Mouse (Mus musculus) adrenal gland, postnatal 36 days (tissue): ENCODE results near the gene Hgfac. TPM values are rescaled to one million over a fixed set of nuclear protein-coding genes. Genes with fewer than 3 reads are reported as not detected.

Experiments used
- DNase-seq, 2 experiments: peaks; one replicate each; pipeline ENCODE4 v3.0.0; 2021; ENCODE audit warnings: mixed read lengths in 1 of 2
- long read RNA-seq, 2 experiments: library from polyadenylated mRNA; stranded (forward); transcript quantifications; one replicate each; pipeline ENCODE4 v2.0.0; 2021; ENCODE audit warnings: borderline sequencing depth in 2 of 2
- total RNA-seq, 2 experiments: library from RNA; stranded (reverse); gene quantifications; 2 replicates each; pipeline ENCODE4 v1.2.3; 2021

The Hgfac gene
- 1 to 10 TPM in 1 of 2 experiments, under 1 TPM in 1; 0.96 to 1.2 TPM for total RNA-seq
- long read RNA-seq, experiment 1 = 0 reads
- long read RNA-seq, experiment 2, partial matches to known transcripts = 0 of 2 reads
- long read RNA-seq, experiment 2, other reads (novel, unspliced or antisense) = 1 of 2 reads

DNA sequence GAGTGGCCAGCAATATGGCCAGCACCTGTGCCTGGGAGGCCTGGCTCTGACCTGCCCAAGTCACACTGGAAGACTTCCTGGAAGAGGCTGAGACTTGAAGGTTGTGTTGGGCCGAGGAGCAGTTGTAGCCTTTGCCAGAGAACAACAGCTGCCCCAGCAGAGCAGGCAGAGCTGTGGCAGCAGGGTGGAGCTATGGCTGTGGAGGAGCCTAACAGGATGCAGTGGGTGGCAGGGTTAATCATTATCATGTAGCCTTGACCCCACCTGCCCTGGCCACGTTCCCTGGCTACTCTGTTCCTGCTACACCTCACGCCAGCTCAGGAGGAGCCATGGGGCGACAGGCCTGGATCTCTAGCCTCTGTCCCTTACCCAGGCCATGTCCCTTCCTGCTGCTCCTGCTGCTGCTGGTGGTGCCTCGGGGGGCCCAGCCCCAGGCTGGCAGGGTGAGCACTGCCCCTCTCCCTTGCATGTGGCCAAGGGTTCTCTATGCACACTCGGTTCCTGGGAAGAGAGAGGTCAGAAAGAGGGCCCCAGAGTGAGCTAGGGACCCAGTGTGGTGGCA, at the start of gene Hgfac:
Gene Hgfac, plus strand, starts transcription at position 242 of the 562 bp plus-strand sequence.
- peak in 1 of 2 experiments; percentile 42 for DNase-seq

DNA sequence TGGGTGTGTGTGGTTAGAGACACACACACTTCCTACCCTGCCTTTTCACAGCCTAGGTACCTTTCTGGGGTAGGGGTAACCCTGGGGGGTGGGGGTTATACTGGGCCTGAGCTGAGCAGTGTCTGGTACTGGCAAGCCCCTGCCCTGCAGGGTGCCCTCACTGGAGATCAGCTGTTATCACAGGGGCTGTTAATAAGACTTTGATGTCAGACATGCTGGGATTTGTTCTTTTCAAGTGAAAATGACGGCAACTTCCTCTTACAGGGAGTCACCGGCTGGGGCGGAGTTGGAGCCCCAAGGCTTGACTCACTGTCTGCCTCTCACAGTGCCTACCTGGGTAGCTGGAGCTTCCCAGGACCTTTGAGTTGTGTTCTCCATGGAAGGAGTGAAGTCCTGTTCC, 42.6 kb upstream of the Hgfac start:
- no peak for DNase-seq

DNA sequence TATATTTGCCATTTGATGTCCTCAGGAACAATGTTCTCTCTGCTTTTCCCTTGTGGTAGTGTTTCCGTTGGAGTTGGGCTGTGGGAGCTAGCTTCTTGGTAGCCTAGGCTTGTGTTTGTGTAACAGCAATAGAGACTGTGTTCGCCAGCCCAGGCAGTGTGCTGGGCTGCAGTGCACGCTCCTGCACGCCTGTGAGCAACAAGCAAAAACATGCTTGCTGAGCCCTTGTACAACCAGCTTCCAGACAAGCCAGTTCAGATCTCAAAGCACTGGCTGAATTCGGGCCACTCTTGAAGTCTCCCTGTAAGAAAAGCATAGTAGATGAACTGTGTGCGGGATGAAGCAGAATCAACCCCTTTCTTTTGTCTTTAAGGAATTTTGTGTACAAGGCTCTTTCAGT, 42.0 kb upstream of the Hgfac start:
- DNase-seq = no peak

DNA sequence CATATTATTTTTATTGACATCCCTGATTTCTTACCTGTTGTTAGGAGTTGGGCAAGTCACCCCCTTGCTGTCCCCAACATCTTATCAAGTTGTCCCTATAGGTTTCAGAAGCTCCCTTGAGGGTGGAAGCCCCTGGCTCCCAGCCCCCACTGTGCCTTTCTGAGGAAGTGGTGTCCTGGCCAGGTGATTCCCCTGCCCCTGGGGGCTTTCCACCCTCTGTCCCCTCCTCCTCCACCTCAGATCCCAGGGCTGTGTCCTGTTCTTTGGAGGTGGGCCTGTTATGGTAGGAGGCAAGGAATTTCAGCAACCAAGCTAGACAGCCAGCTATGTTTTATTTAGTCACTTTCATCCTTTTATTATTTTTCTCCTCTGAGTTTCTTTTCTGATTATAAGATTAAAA, 41.0 kb upstream of the Hgfac start:
- DNase-seq = no peak

DNA sequence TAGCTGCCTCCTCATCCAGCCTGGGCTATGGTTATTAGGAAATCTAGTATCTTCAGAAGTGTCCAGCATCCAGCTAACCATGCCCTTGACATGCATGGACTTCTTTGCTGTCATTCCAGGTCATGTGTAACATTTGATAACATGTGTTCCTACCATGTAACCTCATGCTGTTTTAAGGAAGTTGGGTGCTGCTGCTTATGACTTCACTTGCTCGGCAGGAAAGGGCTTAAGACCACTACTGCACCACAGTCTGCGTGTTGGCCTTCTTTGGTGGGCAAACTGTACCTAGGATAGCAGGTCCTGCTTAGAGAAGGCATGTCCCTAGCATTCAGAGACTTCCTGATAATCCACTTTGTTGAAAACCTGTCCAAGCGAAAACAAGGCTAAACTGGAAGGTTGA, 40.2 kb upstream of the Hgfac start:
- no peak for DNase-seq

DNA sequence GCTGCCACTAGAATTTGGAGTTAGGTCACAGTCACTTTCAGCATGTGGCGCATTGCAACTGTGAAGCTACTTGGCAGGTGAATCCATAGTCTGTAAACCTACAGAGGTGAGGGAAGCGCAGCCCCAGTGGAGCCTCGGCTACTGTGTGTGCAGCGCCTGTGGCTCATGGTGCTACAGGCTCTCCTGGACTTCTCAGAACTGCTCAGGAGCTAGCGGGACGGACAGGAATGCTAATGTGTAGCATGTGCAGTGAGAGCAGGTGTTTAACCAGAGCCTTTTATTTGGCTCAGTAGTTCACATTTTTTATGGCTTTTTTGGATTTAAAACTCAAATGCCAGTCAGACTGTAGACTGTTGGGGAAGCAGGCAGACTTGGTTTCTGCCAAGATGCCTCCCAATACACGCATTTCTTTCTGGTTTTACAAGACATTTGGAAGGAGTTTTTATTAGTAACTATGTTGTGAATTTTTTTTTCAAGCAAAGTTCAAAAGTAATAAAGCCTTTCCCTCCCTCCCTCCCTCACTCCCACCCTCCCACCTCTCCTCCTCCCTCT, 37.6 kb upstream of the Hgfac start:
- no peak for DNase-seq

DNA sequence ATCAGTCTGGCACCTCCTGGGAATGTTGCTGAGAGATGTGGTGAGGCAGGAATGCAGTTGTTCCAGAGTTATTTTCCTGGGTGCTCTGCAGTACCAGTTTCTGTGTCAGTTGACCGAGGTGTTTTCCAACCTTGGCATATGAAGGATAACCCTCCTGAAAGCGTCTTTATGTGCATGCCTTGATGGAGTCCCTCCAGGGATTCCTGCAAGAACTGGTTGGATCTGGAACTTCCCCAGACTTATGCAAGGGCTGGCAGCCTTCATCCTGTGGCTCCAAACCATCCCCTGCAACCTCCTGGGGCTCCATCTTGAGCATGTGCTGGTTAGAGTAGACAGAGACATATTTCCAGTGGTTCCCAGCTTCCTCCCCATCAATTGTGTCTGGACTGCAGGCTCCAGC, 36.5 kb upstream of the Hgfac start:
- DNase-seq = no peak

DNA sequence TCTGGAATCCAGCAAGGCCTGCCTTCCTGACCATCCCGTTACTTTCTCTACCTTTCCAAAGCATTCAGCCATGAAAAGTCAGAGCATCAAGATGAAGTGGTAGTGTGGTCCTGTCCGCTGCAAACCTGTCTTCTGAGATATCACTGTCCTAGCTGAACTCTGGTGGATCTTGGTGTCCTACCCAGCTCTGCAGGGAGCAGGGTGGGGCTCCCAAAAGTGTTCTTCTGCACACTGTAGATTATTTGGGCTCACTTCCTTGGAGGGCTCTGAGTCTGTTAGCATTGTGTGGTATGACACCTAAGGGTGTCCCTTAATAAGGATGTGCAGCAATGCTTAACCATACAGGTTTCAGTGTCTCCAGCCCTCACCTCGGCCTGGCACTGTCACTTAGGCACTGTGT, 35.6 kb upstream of the Hgfac start:
- no peak for DNase-seq

DNA sequence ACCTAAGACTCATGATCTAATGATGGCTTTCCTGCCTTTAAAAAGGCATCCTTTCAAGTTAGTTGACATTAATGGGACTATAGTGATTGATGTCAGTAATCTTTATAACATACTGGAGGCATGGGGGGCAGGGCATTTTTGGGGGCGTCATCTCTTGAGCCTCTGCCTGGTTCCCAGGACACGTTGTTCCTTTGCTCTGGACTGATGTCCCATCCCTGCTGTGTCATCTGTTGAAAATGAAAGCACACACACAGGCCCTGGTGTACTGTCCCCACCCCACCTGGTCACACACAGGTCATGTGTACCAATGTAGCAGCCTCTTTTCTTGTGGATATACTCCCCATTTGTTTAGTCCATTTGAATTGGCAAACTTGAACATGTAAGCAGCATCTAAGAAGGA, 34.7 kb upstream of the Hgfac start:
- DNase-seq = no peak

DNA sequence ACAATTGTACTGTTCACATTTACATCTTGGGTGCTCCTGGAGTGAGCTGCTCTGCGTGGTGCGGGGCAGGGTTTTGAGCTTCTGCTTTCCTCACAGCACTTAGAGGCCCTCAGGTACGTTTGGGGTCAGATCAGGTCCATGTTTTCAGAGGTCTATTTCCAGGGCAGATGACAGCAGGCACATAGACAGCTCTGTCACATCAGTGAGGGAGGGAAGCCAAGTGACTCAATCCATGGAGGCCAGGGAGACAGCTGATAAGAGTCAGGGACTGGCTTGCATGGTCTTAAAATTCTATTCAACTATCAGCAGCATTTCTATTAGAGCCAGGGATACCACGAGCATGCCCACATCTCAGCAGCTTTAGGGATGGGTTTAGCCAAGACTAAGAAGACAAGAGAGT, 32.1 kb upstream of the Hgfac start:
- peak; percentile 63 to 67 for DNase-seq

DNA sequence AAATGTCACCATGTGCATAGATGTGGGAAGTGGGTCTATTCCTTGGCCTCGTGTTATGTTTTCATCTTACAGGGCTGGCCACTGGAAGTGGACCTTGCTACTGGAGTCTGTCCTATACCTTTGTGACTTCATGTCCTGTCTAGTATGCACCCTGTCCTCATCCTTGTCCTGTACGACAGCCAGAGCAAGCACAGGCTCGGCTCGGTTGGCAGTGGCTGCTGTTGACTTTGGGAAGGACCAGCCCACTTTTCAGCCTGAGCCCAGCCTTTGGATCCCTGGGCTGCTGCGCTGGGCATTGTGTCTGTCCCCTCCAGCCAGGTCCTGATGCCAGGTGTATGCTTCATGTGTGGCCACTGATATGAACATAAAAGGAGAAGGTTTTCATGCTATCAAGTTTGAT, 30.7 kb upstream of the Hgfac start:
- DNase-seq = no peak

DNA sequence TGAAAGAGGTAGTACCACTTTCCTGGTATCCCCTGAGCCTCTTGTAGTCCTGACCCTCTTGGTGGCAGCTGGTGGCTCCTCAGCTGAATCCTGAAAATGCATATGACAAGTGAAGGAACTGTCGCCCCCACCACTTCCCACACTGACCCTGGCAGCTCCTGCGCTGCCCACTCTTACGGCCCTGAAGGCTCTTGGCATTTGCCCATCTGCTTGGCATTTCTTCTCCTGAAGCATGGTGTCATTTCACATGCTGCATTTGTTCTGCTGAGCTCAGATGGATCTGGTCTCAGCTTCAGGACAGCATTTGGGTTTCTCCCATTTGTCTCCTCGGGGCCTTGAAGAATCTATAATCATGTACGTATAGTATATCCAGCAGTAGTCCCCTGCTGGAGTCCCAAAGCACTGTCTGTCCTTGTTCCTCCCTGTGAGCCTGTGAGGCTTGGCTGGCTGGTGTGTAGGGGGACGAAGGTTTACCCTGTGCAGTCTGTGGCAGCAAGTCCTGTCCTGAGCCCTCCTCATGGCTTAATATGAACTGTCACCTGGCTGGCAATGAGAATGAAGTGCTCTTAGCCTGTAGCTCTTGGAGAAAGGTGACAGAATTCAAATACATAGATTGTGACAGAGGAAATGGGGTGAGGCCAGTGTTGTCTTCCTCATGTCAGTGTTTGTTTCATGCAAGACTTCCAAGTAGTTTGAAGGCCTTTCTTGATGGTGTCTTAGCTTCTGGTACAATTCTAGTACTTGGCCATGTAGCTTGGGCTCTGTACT, 30.0 kb upstream of the Hgfac start:
- DNase-seq = peak in 1 of 2 experiments; percentile 26

DNA sequence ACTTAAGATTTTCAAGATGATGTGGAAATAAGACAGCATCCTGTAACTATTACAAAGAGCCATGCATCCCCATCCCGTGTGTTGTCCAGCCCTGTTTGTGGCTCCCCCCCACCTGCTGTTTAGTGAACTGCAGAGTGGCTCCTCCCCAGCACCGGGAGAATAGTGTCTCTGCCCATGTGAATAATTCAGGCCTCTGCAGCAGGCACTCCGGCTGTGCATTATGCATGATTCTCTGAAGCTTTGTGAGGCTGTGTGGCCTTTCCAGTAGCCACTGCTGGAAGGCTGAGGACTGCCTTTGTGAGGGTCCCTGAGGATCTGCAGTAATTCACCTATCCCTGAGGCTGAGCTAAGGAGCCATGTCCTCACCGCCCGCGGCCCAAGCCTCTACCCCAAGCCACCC, 27.3 kb upstream of the Hgfac start:
- no peak for DNase-seq

DNA sequence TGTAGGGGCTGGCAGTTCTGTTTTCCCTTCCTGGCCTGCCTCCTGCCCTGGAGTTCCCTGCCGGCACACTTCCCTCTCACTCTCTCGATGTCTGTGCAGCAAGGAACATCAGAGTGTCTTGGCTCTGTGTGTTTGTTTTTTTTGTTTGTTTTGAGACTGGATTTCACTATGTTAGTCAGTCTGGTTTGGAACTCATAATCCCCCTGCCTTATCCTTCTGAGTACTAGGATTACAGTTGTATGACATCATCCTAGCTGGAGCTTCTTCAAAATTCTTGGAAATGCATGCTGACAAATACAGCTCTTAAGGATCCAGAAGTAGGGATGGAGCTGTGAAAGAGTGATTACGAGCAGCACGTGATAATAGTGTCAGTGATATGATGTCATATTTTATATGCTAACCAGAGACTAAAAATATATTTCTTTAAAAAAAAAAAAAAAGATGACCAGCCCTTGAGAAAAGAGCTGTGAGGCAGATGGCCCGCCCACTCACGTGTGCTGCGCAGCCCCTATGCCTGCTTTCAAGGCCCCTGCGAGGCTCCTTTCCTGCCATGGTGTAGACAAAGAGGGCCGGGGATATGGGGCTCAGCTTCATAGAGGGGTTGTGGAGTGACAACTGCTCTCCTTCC, 21.5 kb upstream of the Hgfac start:
- DNase-seq = no peak

DNA sequence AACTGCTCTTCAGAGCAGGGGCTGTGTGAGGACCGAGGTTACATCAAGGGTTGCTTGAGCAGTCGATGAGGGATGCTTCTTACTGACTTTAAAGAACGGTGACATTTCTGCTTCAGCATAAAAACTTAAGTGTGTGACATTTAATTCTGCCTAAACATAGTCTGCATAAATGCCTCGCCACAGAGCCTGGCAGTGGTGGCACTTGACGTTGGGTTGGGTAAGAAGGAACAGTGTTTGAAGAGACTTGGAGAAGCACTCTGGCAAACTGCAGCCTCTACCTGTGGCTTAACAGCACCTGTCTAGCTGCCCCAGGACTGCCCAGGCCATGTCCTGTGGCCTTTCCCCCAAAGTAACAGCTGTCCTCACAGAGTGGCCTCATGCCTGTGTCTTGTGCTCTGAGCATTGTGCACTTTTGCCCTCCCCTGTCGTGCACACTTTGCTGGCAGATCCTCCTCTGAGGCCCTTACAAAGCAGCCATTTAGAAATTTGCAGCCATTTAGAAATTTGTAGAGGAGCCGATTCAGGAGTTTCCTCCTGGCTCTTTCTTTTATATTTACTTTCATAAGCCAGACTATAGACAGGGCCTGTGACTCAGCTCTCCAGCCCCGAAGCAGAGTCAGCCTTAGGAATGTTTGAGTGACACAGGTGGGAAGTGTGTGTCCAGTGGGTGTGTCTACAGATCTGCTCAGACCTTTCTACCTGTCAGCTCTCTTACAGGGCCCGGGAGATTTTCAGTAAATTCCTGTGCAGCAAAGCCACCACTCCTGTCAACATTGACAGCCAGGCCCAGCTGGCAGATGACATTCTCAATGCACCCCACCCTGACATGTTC, 20.7 kb upstream of the Hgfac start:
- DNase-seq = no peak

DNA sequence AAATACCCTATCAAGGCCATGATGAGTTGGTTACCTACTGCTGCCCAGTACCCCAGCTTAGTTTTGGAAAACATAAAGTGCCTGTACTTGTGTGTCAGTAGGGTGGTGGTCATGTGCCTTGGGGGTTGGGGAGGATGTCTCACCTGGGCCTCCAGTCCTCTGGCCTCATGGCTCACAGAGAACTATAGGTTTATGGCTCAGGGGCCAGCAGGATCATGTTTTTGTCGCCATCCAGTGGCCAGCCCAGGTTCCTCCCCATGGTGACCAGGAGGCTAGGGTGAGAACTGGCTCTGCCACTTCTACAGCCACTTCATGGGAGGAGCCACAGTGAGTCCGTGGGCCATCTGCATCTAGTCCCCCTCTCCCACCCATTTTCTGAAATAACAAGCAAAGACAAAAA, 16.3 kb upstream of the Hgfac start:
- peak; percentile 72 for DNase-seq

DNA sequence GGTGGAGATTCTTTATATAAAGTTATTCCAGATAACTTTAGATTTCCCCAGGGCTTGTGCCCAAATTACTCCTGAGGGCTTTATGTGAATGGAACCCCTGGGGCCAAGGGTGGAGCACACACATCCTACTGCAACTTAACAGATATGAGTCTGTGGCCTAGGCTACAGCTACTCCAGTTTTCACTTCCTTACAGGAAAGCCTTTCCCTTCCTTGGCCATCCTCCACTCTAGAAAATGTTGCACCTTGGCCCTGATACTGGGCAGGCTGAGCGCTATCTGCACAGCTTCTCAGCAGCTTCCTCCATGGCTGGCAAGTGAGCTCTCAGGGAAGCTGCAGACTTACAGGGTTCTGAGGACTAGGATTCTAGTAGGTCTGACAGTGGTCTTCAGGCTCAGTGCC, 12.0 kb upstream of the Hgfac start:
- DNase-seq = no peak

DNA sequence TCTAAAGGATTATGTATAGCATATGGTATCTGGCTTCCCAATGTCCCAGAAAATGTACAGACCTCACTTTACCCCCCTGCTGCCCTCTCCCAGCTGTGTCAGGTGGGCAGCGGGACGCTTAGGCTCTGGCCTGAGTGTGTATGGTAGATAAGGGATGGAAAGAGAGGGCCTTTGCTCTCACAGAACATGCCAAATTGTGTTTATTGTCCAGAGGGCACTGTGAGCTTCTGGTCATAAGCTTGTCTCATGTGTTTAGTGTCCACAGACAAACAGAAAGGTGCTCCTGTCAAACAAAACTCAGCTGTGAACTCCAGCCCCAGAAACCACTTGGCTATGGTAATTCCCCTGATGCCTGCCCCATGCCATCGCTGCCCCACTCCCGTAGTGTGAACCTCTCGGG, 11.6 kb upstream of the Hgfac start:
- DNase-seq = no peak

DNA sequence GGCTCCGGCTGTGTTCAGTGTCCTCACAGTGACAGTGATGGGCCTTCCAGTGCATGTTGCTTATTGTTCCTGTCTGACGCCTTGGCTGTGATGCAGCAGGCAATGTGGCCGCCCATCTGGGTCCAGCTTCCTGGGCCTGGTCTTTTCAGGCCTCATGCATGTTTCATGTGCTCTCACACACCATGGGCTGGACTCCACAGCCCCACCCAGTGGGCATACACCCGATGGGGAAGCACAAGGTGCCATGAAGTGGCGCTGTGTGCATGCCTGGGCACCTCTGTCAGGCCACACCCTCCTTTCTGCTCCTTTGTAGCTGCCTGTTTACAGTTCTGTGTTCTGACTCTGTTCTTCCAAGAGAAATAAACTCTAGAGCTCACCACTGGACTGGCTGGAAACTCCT, 8.2 kb upstream of the Hgfac start:
- no peak for DNase-seq

DNA sequence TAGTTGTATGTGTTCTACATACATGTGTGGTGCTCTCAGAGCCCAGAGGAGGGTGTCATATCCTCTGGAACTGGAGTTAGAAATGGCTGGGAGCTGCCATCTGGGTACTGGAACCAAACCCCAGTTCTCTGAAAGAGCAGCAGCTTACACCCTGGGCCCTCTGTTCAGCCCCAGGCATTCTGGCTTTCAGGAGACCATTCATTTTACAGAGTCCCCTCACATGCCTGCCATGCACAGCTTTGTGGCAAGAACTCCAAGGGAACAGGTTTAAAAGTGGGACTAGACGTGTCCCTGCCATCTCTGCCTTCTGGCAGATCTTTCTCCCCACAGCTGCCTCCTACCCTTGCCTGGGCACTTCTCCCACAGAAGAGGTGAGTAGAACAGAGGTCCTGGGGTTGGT, 7.7 kb upstream of the Hgfac start:
- no peak for DNase-seq

DNA sequence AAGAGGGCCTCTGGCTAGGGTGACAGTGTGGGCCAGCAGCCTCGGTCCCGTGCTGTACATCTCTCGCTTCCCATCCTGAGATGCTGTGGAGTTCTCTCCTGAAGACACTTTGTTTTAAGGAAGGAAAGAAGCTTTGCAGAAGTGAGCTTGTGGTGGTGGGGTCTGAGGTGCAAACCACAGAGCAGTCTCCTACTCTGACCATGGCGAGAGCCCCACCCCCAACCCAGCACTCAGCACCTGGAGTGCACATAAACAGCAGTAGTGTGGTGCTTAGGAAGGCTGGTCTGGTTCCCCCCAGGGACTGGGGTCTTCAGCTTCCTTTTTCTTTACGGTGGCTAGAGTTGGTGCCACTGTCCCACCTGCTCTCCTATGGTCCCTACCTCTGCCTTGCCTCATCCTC, 6.2 kb upstream of the Hgfac start:
- DNase-seq = no peak

DNA sequence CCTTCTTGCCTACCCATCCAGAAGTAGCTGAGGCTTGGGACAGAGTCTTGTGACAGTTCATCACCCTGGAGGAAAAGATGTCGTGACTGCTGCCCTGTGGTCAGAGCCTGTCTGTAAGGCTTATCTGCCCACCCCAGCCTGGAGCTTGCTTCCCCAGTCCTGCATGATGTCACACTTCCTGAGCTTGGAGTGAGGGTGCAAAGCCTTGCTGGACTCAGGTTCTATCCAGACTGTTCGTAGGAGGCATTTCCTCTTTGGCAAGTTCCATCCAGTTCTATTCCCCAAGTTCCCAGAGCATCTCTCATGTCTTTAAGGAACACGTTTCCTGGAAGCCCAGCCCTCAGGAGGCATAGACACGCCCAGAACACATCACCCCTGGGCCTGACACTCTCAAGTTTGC, 5.5 kb upstream of the Hgfac start:
- DNase-seq = no peak
